Mouse (Mus musculus): Measurements from ENCODE around the gene Scgb1a1. TPM values are rescaled to one million over a fixed set of nuclear protein-coding genes. Genes with fewer than 3 reads are reported as not detected.
"Not testable (repeated sequence)": the region's sequence is repeated elsewhere in the genome, so short reads cannot be mapped to it uniquely, and the experiment has no call there.

Gene Scgb1a1
- not detected for total RNA-seq (2022)

DNA sequence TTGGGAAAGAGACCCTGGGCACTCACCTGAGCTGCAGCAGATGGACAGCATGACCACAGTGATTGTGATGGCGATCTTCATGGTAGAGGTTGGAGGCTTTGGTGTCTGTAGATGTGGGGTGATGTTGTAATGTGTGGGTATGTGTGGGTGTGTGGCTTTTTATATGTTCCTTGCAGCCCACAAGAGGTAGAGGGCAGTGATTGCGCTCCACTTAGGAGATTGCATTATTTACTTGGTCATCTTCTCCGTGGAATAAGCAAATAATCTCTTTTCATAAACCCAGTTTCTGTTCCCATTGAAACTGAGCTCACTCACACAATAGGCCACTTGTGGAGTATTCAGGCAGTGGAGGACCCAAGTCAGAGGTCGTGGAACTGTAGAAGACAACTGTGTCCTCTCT, at the start of gene Scgb1a1:
Gene Scgb1a1 (minus strand): TSS at position 138 of the 400 bp plus-strand sequence.
- DNase-seq (ENCODE audit: low spot score in 2 of 2): no peak

DNA sequence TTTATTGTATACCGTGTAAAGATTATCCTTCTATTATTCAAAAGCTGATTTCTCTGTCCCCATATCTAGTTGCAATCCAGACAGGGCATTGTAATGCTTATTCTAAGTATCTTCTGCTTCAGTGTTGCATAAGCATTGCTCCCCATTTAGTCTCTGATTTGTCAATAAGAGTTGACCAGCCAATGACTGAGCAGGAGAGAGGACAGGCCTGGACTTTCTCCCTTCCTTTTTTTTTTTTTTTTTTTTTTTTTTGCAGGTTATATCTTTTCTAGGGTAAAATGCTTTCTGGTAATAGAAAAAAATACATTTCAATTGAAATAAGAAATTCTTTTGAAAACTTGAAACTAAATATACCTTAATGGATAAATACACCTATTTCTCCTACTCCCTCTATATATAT, 49.4 kb upstream of the Scgb1a1 start:
- DNase-seq (ENCODE audit: low spot score in 2 of 2): no peak

DNA sequence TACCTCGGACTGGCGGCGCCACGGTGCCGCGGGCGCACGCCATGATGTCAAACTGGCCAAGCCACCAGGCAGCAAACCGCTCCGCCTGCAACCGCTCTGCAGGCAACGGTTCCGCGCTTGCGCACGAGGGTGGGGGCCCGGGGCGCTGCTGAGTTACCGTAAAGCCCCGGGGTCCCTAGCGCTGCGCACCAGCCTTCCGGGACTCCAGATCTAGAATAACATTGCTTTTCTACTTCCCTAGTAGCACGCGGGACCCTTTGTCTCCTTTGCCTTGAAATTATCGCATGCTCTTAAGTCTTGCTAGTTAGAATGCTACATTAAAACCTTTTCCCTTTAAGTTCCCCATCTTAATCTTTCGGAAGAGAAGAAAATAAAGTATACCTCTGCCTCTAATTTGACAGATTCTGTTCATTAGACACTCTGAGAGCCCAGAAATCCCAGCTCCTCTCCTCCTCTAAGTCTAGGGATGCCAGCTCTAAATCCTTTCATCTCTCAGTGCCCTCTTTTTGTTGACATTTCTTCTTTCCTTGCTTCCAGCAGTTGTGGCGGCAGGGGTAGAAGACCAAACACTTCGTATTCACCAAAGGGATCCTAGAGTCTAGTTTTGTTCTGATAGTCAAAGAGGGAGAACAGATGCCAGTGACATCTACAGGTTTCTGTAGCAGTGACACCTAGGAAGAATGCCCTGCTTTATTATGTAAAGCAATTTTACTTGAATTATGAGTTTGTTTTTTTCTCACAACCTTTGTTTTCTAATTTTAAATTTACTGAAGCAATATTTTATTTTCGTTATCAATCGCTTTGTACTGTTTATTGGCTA, 48.0 kb upstream of the Scgb1a1 start, which contains the start of gene Asrgl1:
Gene Asrgl1 (minus strand): TSS at position 125 of the 820 bp plus-strand sequence.
- peak; percentile 84 to 87 for DNase-seq (ENCODE audit: low spot score in 2 of 2)

DNA sequence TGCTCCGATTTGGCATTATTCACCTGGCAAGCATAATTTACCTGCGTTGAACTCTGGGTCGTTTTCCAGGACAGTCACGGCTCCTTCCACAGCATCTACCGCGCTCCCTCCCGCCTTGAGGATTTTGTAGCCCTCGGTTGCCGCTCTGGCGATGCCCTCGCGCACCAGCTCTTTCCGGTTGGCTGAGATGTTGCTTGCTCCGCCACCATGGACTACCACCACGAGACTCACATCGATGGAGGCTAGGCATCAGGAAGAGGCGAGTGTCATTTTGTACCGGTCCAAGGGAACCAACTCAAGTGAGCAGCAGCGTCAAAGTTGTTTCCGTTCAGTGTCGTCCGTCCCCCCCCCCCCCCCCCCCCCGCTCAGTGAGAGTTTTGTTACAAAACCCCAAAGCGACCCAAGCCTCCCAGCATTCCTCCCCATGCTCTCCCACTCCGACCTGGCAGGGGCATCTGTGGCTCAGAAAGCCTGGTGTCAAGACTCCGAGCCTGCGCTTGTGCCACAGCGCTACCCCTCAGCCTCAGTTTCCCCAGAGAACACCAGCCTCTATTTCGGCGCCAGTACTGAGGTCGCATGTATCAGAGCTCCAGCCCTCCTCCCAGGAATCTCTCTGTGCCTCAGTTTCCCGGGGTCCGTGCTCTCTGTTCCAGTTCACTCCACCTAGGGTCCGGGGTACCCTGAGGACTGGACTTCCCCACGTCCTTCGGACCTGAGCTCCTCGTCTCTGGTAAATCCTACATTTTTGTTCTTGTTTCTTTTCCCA, 47.2 kb upstream of the Scgb1a1 start:
- DNase-seq (ENCODE audit: low spot score in 2 of 2): no peak

DNA sequence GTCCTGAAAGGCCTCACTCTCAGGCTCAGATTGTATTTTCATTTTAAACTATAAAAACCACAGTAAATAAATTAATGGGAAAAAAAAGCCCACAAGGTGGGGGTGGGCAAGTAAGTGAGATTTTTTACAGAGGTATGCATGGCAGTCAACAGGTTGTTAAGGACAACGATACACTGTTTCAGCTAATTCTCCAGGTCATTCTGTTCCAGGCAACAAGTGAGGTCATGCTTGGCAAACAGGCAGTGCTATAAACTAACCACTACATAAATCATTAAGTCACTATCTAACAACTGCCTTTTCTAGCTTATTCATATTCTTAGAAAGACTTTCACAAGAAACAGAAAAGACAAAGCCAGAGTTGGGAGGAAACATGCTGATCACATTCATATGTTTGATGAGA, 42.2 kb upstream of the Scgb1a1 start:
- no peak for DNase-seq (ENCODE audit: low spot score in 2 of 2)

DNA sequence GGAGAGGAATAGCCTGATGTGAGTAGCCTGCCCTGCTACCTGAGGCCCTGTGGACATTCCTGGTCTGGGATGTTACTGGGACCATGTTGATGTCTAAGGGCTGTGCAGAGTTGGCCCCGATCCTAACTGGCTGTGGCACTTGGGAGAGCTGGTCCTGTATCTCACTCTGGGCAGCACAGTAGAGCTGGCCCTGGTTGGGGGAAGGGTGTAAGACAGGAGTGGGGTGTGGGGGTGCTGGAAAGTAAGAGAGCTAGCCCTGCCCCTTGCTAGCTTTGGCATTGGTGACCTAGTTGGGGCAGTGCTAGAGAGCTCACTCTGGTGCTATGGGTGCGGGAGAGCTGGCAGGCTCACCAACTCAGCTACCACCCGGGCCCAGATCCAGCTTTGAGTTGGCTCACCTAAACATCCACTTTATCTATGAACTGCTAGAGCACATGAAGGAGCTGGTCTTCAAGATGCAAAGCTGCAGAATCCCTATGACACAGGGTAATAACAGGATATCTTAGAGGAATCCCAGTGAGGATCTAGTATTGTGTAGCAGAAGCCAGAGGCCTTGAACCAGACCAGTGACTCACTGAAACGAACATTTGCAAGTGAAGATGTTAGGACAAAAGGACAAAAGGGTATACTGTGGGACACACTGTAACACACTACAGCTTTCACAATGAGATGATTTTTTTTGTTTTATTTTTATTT, 40.9 kb upstream of the Scgb1a1 start:
- DNase-seq (ENCODE audit: low spot score in 2 of 2): no peak

DNA sequence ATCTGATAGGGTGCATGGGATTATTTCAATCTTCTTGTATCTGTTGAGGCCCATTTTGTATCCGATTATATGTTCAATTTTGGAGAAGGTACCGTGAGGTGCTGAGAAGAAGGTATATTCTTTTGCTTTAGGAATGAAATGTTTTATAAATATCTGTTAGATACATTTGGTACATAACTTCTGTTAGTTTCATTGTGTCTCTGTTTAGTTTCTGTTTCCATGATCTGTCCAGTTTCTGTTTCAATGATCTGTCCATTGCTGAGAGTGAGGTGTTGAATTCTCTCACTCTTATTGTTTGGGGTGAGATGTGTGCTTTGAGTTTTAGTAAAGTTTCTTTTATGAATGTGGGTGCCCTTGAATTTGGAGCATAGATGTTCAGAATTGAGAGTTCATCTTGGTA, 36.2 kb upstream of the Scgb1a1 start:
- not testable (repeated sequence) for DNase-seq (ENCODE audit: low spot score in 2 of 2)

DNA sequence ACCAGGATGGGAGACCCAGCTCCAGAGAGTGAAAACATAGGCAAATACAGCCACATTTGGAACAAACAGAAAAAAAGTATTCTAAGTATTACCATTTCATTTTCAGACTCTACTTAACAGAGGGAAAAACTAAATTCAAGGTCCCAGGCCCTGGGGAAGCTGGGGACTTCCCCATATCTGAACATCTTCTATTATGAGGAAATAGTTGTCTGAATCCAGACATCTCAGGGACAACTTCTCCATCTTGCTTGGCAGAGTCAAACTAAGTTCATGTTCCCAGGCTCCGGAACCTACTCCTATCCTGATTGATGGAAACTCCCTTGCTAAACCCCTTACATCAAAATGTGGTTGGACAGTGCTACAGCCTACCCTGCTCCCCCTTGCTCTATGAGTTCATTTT, 34.6 kb upstream of the Scgb1a1 start:
- DNase-seq (ENCODE audit: low spot score in 2 of 2): no peak

DNA sequence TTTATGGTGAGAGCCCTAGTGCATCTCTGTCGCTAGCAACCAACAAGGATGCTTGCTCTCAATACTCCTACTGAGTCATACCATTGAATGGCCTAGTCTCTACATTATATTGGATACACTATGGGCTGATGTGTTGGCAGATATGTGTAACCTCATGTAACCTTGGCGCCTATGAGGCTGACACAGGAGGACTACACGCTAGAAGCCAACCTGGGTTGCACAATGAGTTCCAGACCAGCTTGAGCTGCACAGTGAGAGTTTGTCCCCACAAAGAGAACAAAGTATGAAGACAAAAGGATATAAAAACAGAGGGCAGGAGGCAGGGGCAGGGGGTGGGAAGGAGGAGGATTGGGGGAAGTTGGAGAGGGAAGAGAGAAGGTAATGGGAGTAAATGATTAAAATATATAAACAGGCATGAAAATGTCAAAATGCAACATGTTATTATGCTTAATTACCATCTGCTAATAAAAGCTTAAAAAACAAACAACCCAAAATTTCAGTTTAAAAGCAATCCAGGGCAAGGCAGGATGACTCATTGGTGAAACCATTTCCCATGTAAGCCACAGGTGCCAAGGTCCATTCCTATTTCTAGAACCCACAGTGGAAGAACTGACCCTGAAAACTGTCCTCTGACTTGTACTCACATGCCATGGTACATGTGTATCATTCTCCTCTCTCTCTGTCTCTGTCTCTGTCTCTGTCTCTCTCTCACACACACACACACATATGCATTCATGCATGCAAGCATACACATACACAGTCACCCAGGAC, 32.1 kb upstream of the Scgb1a1 start:
- DNase-seq (ENCODE audit: low spot score in 2 of 2): no peak

DNA sequence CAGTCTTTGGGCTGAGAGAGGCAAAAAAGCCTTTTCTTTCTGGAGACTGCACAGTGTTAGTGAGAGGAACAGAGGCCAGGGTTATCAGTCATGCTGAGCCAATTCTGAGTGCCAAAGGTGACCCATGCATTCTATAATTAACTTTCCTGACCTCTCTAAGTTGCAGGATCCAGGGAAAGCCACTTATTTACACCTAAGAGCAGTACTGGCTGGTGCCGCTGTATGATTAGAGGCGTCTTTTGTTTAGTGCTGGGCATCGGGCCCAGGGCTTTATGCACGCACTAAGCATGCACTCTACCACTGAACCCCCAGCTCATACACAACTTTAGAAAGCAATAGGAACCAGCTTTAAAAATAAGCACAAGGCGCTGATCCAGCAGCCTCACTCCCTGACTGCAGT, 29.5 kb upstream of the Scgb1a1 start:
- no peak for DNase-seq (ENCODE audit: low spot score in 2 of 2)

DNA sequence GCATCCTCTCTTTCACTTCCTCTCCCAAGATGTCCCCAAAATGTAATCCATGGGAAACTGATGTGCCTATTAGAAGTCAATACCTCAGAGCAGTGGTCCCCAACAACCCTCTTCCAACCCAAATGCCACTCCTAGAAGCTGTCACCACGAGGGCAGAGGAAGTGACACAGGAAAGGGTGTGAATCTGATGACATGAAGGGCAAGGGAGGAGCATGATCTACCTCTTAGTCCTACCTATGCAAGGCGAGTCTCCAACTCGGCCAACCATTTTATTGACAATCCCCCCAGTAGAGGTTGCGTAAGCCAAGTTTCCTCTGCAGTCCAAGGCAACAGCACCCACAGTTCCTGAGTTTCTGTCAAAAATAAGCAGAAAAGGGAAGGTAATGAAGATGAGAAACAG, 28.5 kb upstream of the Scgb1a1 start:
- DNase-seq (ENCODE audit: low spot score in 2 of 2): no peak

DNA sequence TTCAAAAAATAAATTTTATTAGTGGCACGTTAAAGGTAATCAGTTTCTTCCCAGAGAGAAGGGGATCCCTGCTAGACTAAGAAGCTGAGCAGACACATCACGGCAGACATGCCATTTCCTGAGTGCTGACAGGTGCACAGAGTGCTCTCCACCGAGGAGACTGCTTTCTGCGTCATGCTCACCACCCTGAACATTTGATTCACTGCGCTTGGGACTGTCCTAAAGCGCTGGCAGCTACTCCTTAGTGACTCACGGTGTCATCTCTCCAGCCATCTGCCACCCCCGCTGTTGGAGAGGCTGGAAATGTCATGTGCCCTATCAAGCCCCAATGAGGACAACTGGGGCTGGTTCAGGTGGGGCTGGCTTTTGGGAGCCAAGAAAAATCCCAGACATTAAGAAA, 24.3 kb upstream of the Scgb1a1 start:
- peak; percentile 65 to 70 for DNase-seq (ENCODE audit: low spot score in 2 of 2)

DNA sequence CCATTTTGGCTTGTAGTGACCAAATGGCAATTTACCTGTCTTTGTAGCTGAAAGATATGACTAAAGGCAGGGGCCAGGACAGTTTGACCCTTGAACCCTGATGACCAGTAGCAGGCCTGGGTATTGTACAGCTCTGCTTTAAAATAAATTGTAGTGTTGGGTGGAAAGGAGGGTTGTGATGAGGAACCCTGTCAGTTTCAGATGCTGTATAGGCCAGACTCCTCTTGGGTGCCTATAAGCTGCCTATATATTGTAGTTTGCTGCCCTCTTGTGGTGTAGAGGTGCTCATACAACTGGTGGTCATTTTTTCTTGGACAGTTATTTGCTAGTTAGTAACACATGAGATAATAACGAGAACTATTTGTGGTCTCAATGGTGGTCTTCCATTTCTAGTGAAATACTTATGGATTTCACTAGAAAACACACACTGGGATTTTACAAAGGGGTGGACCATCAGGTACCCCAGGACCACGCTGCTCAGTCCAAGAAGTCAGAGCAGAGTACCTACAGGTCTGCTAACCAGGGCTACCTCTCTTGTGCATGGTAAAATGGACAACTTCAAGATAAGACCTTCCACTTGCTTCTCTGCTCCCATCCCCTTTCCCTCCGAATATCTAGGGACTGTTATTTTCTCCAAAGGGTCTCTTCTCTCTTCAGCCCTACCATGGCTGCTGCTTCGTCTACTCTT, 22.6 kb upstream of the Scgb1a1 start:
- DNase-seq (ENCODE audit: low spot score in 2 of 2): peak in 1 of 2 experiments; percentile 33

DNA sequence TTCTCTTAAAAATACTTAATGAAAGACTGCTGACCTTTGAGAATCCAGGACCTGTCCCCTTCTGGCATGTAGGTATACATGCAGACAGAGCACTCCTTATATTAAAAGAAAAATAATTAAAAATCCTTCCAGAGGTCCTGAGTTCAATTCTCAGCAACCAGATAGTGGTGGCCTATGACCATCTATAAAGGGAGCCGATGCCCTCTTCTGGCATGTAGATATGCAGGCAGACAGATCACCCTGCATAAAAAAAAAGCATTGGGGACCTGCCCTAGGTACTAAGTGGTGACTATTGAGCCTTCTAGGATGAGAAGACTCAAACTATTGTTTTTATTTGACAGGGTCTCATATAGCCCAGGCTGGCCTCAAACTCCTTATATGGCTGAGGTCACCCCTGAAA, 20.8 kb upstream of the Scgb1a1 start:
- no peak for DNase-seq (ENCODE audit: low spot score in 2 of 2)

DNA sequence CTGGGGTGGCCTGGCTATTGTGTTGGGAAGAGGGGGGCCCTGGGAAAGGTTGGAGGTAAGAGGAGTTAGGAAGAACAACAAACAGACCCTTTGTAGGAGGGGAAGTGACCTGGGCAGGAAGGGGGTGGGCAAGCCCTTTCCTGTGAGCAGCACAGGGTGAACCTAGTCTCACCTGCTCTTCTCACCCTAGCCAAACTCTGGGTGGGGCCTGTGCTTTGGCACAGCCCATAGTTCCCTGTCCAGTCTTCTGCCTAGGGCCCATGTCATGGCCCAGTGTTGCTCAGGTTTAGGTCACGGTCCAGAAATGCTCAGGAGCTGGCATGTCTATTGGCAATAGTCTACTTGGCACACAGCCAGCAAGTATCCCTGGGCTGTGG, 19.6 kb upstream of the Scgb1a1 start:
- DNase-seq (ENCODE audit: low spot score in 2 of 2): no peak

DNA sequence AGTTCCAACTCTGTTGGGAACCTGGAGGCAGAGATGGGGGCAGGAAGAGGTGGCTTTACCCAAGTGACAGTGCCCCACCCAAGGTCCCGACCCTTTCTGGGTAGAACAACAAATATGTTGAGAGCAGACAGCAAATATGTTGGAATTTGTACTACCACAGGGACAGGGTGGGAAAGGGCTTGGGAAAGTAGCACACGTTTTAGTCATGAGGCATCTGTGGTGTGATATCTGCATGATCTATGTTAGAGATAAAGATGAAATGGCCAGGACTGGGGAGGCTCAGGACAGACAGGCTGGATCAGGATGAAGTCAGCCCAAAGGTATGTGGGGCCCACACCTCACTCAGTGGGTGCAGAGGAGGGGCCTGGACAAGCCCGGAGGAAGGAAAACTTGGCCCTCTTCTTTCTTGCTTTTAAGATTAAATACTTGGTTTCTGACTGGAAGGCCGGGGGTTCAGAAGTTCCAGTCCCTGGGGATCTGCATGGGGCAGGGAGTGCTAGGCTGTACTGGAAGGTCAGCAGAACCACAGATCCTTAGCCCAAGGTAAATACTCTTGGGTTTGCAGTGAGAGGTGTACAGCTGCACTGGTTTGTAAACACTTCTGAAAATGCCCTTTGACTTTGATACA, 19.1 kb upstream of the Scgb1a1 start:
- no peak for DNase-seq (ENCODE audit: low spot score in 2 of 2)

DNA sequence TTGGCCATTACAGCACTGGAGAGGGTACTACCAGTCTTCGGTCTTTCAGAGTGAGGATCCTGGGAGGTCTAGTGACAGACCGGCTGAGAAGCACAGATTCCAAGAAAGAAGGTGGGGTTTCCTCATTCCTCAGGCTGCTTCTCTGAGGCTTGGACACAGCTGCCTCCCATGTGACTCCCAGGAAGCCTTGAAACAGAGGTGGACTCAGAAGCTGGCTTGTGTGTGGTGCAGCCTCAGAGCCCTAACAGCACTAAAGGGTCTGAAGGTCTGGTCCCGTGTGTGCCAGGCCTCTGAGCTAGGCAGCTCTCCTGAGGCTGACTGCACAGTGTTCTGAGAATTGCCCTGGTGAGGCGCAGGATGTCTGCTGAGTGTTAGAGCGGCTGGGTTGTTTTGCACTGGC, 18.3 kb upstream of the Scgb1a1 start:
- DNase-seq (ENCODE audit: low spot score in 2 of 2): peak in 1 of 2 experiments; percentile 47

DNA sequence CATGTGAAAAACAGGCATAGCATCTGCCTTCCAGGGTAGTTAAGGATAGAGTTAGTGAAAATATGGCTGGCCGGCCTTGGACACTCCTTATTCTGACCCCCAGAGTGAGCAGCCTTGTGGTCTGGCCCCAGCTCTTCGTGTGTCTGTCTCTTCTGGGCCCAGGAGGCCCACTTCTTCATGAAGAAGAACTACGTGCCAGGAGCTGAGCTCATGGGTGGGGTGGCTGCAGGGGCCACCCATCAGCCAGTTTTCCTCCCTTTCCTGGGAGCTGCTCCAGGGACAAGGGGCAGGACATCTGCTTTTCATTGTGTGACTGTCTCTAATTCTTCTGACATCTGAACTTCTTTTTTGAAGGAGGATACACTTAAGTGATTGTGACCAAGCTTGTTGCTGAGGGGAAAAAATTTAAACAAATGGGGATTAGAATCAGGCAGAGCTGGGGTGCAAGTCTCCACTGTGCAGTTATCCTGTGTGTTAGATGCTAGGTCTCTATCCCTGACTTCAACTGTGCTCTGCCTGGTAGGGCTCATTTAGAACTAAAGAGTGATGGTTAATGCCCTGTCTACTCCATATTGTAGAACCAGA, 17.4 kb upstream of the Scgb1a1 start:
- DNase-seq (ENCODE audit: low spot score in 2 of 2): peak; percentile 53 to 68

DNA sequence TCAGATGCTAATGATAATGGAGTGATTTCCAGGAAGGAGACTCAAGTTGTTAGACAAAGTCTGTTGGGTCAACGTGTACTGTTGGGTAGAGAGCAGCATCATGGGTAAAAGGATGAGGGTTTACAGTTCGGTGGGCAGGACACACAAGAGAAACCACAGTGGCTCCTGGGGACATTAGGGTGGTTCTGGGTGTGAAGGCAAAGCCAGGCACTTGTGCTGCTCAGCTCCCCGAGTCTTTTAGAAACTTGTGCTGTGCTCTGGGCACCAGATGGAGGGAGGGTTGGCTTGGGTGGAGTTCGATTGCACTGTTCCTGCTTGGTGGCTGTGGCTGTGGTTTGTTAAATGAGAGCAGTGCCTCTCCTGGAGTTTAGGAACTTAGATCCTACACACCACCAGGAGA, 16.2 kb upstream of the Scgb1a1 start:
- DNase-seq (ENCODE audit: low spot score in 2 of 2): no peak

DNA sequence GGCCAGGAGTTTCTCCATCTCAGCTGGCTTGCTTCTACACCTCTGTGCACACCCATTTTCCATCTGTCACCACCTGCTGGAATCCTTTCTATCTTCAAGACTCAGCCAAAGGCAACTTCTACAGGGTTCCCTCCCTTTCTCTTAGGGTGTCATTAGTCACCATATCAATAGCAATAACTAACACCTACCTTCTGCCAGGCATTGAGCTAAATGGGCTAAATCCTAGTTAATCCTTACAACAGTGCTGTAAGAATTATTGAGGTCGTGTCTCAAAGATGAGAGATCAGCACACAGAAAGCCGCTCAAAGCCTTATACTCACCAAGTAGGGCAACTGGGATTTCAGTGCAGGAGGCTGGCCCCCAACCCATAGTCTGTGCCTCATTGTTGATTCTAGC, 13.3 kb upstream of the Scgb1a1 start:
- DNase-seq (ENCODE audit: low spot score in 2 of 2): no peak
